Mouse (Mus musculus) neural tube, embryonic 12.5 days (tissue): ENCODE measurements around the gene Cd83. TPM values are rescaled to one million over a fixed set of nuclear protein-coding genes. Genes with fewer than 3 reads are reported as not detected.

Experiments used
- ATAC-seq: fragments of 200-750 bp; cut with Nextera tagmentation; 2 replicates; pipeline ENCODE4 v1.8.0; 2017; ENCODE audit warnings: low read depth, mild to moderate bottlenecking, moderate TSS enrichment, moderate library complexity; ENCODE audit not compliant: low FRiP score
- H3K27ac ChIP-seq: fragments of 300-500 bp; sonication (generic); 2 replicates; pipeline ENCODE4 v1.5.1; 2016
- H3K27me3 ChIP-seq: fragments of 300-500 bp; sonication (generic); replicated peaks from 2 replicates; pipeline ENCODE4 v1.6.1; 2016; ENCODE audit warnings: mild to moderate bottlenecking
- H3K36me3 ChIP-seq: fragments of 300-500 bp; sonication (generic); 2 replicates; pipeline ENCODE4 v1.6.1; 2016; ENCODE audit warnings: mild to moderate bottlenecking
- H3K4me1 ChIP-seq: fragments of 300-500 bp; sonication (generic); 2 replicates; pipeline ENCODE4 v1.6.1; 2016
- H3K4me2 ChIP-seq: fragments of 300-500 bp; sonication (generic); replicated peaks from 2 replicates; pipeline ENCODE4 v1.6.1; 2016; ENCODE audit warnings: mild to moderate bottlenecking
- H3K4me3 ChIP-seq: fragments of 300-500 bp; sonication (generic); 2 replicates; pipeline ENCODE4 v1.5.1; 2016
- H3K9ac ChIP-seq: fragments of 300-500 bp; sonication (generic); 2 replicates; pipeline ENCODE4 v1.6.1; 2016; ENCODE audit warnings: mild to moderate bottlenecking
- H3K9me3 ChIP-seq: fragments of 300-500 bp; sonication (generic); 2 replicates; pipeline ENCODE4 v1.6.1; 2016; ENCODE audit warnings: mild to moderate bottlenecking
- WGBS: fragments of 180-500 bp; shearing (Covaris S2); methylation state at CpG from one replicate; pipeline ENCODE4 v1.1.7; 2016; 5-methylcytosine and 5-hydroxymethylcytosine counted together
- polyA plus RNA-seq: library from polyadenylated mRNA; unstranded; fragments of >200 nt; fragmentation: Nextera tagmentation; extraction: Ambion mirVana; gene quantifications from 2 replicates; pipeline ENCODE4 v1.2.1, GENCODE M21; 2016

Gene Cd83
- polyA plus RNA-seq, 1 experiment from 2014 or later = 20.9 TPM

GRCm38 (mm10) chr13:43777321-43778002 is 7.1 kb upstream of the Cd83 start:
- Histone ChIP-seq H3K9me3 (no peaks in the 10 kb centered on the region), H3K27ac (no peak overlapping the region), H3K9ac (no peak overlapping the region), H3K4me2 (no peak overlapping the region), H3K36me3 (no peaks in the 10 kb centered on the region), H3K4me1 (peaks cover 4% of the 10 kb centered on the region; the same call in 1 of the 2 replicates), H3K27me3 (no peaks in the 10 kb centered on the region), H3K4me3 (no peak overlapping the region)
- 76% methylated on average over 9 of the region's 9 CpGs for WGBS
- no peak for ATAC-seq

- Histone ChIP-seq H3K36me3 (no peaks in the 10 kb centered on the region), H3K9me3 (no peaks in the 10 kb centered on the region), H3K4me1 (peaks cover 4% of the 10 kb centered on the region; the same call in 1 of the 2 replicates), H3K27me3 (no peaks in the 10 kb centered on the region), H3K9ac (no peak overlapping the region), H3K4me3 (no peak overlapping the region), H3K4me2 (no peak overlapping the region), H3K27ac (no peak overlapping the region)
- WGBS = 47% methylated on average over 6 of the region's 6 CpGs
- no peak for ATAC-seq
Measured at GRCm38 (mm10) chr13:43778021-43778649, 6.4 kb upstream of the Cd83 start.

- H3K4me2 ChIP-seq = no peak overlapping the region
- no peak for ATAC-seq
- no peaks in the 10 kb centered on the region for H3K9me3 ChIP-seq
- no peaks in the 10 kb centered on the region for H3K27me3 ChIP-seq
- no peak overlapping the region for H3K27ac ChIP-seq
- no peak overlapping the region for H3K9ac ChIP-seq
- no peak overlapping the region for H3K4me3 ChIP-seq
- peaks cover under 1% of the 10 kb centered on the region; the same call in 1 of the 2 replicates for H3K4me1 ChIP-seq
- WGBS = 88% methylated on average over 4 of the region's 4 CpGs
- H3K36me3 ChIP-seq = no peaks in the 10 kb centered on the region
Measured at GRCm38 (mm10) chr13:43778971-43779370, 5.6 kb upstream of the Cd83 start.

- H3K4me2 ChIP-seq = no peak overlapping the region
- 0 out of 2 replicates have a peak, but pooled peaks cover 9% of the 10 kb centered on the region for H3K27me3 ChIP-seq
- no peaks in the 10 kb centered on the region for H3K36me3 ChIP-seq
- whole genome bisulfite sequencing = 88% methylated on average over 8 of the region's 8 CpGs
- H3K27ac ChIP-seq = no peak overlapping the region
- H3K9me3 ChIP-seq = no peaks in the 10 kb centered on the region
- no peak overlapping the region for H3K4me3 ChIP-seq
- no peak overlapping the region for H3K9ac ChIP-seq
- H3K4me1 ChIP-seq = peaks cover 9% of the 10 kb centered on the region
- ATAC-seq = no peak
Measured at GRCm38 (mm10) chr13:43780071-43780470, 4.5 kb upstream of the Cd83 start.

GRCm38 (mm10) chr13:43785712-43786072 is 1.1 kb downstream of the Cd83 start:
- H3K4me2 ChIP-seq = peak overlapping the region; percentile 98
- H3K4me1 ChIP-seq = peaks cover 34% of the 10 kb centered on the region
- no peak overlapping the region for H3K9ac ChIP-seq
- peak overlapping the region; percentile 63; the same call in 1 of the 2 replicates for H3K4me3 ChIP-seq
- no peaks in the 10 kb centered on the region for H3K9me3 ChIP-seq
- H3K36me3 ChIP-seq = no peaks in the 10 kb centered on the region
- peaks cover 20% of the 10 kb centered on the region for H3K27me3 ChIP-seq
- no peak for ATAC-seq
- WGBS = 45% methylated on average over 8 of the region's 8 CpGs
- H3K27ac ChIP-seq = no peak overlapping the region

- ATAC-seq = no peak
- no peak overlapping the region for H3K27ac ChIP-seq
- peaks cover 20% of the 10 kb centered on the region for H3K27me3 ChIP-seq
Measured at GRCm38 (mm10) chr13:43786171-43786795, 1.7 kb downstream of the Cd83 start.

GRCm38 (mm10) chr13:43787262-43787661 is 2.7 kb downstream of the Cd83 start:
- peaks cover 20% of the 10 kb centered on the region for H3K27me3 ChIP-seq

More at GRCm38 (mm10) chr13:43786171-43786795, 1.7 kb downstream of the Cd83 start:
- no peak overlapping the region for H3K9ac ChIP-seq
- WGBS = 34% methylated on average over 12 of the region's 12 CpGs
- peaks cover 34% of the 10 kb centered on the region for H3K4me1 ChIP-seq
- no peaks in the 10 kb centered on the region for H3K9me3 ChIP-seq
- peak overlapping the region; percentile 98 for H3K4me2 ChIP-seq
- H3K4me3 ChIP-seq = no peak overlapping the region
- no peaks in the 10 kb centered on the region for H3K36me3 ChIP-seq

GRCm38 (mm10) chr13:43788071-43788470 is 3.5 kb downstream of the Cd83 start:
- Histone ChIP-seq H3K36me3 (no peaks in the 10 kb centered on the region), H3K4me3 (no peak overlapping the region), H3K4me1 (peaks cover 34% of the 10 kb centered on the region), H3K9me3 (no peaks in the 10 kb centered on the region), H3K27ac (no peak overlapping the region), H3K4me2 (no peak overlapping the region), H3K9ac (no peak overlapping the region), H3K27me3 (peaks cover 20% of the 10 kb centered on the region)
- ATAC-seq = no peak
- 59% methylated on average over 8 of the region's 8 CpGs for WGBS

More at GRCm38 (mm10) chr13:43787262-43787661, 2.7 kb downstream of the Cd83 start:
- ATAC-seq = no peak
- no peak overlapping the region for H3K4me3 ChIP-seq
- WGBS = 15% methylated on average over 2 of the region's 2 CpGs
- H3K4me1 ChIP-seq = peaks cover 34% of the 10 kb centered on the region
- H3K27ac ChIP-seq = no peak overlapping the region
- no peak overlapping the region for H3K9ac ChIP-seq
- no peak overlapping the region for H3K4me2 ChIP-seq
- no peaks in the 10 kb centered on the region for H3K36me3 ChIP-seq
- no peaks in the 10 kb centered on the region for H3K9me3 ChIP-seq

DNA sequence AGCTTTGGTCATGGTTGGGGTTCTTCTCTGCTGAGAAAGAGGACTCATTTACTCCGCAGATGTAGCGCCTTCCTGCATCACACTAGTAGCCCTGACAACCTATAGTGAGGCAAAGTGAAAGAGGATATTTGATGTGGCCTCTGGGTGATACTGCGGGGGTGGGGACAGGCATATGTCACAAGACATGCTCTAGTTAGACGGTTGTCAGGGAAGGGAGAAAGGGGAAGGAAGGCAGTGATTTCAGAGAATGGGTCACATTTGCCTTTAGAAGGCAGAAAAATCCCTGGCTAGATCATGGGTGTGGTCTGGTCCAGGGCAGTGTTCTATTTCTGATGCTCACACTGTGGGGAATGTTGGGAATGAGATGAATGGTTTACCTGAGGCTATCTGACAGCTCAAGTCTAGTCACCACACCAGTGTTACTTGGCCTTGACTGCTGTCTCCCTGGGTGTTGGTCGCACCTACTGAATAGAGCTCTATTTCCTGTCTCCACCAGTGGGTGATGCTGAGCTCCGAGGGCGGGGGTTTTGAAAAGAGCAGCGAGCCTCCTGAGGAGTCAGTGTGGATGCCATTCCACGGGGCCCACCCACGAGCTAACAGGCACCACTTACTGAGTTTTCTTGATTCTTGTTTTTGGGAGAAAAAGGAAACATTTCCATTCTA is 4.5 kb downstream of the Cd83 start:
- Histone ChIP-seq H3K9me3 (no peaks in the 10 kb centered on the region), H3K27me3 (peaks cover 20% of the 10 kb centered on the region), H3K27ac (no peak overlapping the region), H3K36me3 (no peaks in the 10 kb centered on the region), H3K4me1 (peaks cover 33% of the 10 kb centered on the region), H3K9ac (no peak overlapping the region), H3K4me2 (no peak overlapping the region), H3K4me3 (no peak overlapping the region)
- WGBS = 72% methylated on average over 10 of the region's 10 CpGs
- no peak for ATAC-seq

GRCm38 (mm10) chr13:43790229-43791001 is 5.8 kb downstream of the Cd83 start:
- WGBS = 95% methylated on average over 11 of the region's 11 CpGs
- Histone ChIP-seq H3K27ac (no peak overlapping the region), H3K4me3 (no peak overlapping the region), H3K27me3 (peaks cover 9% of the 10 kb centered on the region), H3K4me2 (no peak overlapping the region), H3K4me1 (peaks cover 21% of the 10 kb centered on the region), H3K9ac (no peak overlapping the region), H3K9me3 (no peaks in the 10 kb centered on the region), H3K36me3 (no peaks in the 10 kb centered on the region)
- no peak for ATAC-seq

DNA sequence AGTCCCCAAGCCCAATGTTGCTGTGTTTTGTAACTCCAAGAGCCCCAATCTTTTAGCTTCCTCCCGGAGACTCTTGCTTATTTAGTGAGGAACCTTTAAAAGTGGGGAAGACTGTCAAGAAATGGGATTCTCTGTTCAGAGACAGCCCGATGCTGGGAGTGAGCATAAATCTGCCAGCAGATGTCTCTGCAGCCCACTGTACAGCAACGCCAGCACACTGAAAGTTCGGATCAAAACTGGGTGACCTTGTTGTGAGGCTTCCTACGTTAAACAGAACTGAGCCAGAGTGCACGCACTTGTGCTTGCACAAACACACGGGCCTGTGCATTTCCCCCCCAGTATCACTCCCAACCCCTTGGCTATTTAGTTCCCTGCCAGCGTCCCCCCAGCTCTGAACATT is 10.8 kb downstream of the Cd83 start:
- Histone ChIP-seq H3K9ac (no peak overlapping the region), H3K9me3 (no peaks in the 10 kb centered on the region), H3K4me2 (no peak overlapping the region), H3K27ac (no peak overlapping the region), H3K27me3 (no peaks in the 10 kb centered on the region), H3K4me1 (no peaks in the 10 kb centered on the region), H3K4me3 (no peak overlapping the region), H3K36me3 (no peaks in the 10 kb centered on the region)
- WGBS = 61% methylated on average over 8 of the region's 8 CpGs
- no peak for ATAC-seq
